Mouse (Mus musculus) olfactory bulb, adult 2 months (tissue): ENCODE results near the gene Unc45a.

ENCODE experiments used
- CTCF ChIP-seq: fragments of 200-500 bp; IDR thresholded peaks from 2 replicates; pipeline ENCODE4 v1.5.1; 2012; ENCODE audit warnings: low read depth, mild to moderate bottlenecking, low read length, moderate library complexity; ENCODE audit not compliant: insufficient read depth
- POLR2A ChIP-seq: fragments of 200-500 bp; IDR thresholded peaks from 2 replicates; pipeline ENCODE4 v1.6.1; 2012; ENCODE audit warnings: mild to moderate bottlenecking, low read depth, low read length, moderate library complexity; ENCODE audit not compliant: insufficient read depth

DNA sequence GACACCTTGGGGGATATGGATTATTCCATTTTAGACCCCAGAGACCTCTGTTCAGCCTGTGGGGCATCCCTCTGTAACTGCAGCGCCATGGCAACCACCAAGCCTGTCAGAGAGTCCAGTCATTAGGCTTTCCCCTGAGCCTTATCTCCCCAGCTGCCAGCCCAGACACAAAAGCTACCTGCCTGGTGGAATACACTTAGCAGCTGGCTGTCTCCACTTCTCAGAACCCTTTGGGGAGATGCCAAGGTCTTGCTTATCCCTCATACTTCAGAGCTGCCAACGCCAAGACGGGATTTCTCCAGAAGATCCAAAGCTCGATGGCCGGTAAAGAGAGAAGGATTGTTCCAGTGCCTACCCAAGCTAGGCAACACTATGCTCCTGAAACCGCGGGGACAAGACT is 988 bp upstream of the Unc45a start:
- no peak for TF ChIP-seq CTCF
- no peak for TF ChIP-seq POLR2A
